Mouse (Mus musculus): ENCODE results near the gene Sox8.

DNA sequence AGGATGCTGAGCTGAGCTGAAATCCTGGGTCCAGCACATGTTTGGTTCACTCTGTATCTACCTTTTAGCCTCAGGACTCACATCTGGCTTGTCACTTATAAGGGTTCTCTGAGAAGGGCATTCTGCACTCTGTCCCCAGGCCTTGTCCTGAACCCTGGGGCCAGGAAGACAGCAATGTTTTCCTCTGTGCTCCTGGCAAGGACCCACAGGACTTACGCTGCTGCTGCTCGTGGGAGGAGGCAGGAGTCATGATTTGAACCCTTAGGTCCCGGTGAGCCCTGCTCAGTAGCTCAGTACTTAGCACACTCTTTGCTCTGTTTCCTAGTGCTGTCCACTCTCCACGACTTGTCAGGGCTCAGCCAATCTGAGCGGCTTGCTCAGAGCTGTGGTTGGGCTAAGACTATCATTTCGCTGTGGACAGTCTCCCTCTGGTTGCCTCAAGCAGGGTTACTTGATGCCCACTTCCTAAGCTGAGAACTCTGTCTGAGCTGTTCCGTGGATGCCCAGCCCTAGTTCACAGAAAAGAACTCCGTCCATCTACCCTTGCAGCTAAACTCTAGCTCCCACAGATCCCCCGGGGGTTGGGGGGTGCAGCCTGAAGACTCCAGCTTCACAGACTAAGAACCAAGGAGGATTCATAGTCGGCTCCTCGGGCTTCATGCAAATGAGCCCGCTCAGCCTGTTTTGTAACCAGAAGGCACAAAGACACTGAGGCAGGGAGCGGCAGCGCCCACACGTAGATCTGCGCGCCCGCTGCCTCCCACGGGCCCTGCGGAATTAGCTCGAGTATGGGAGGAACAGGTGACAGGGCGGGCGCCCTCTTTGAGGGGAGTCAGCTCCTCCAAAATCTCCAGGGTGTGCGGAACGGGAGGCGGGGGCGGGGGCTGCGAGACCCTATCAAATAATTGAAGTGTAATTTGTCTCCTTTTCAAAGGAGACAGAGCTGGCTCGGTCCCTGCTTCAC is 14.5 kb downstream of the Sox8 start:
- TF ChIP-seq POLR2A (IDR thresholded peaks at IDR 0.05; ENCODE audit: control insufficient read depth, extremely low read depth, insufficient read depth, low read length, poor library complexity) = no peak
- TF ChIP-seq CTCF (IDR thresholded peaks at IDR 0.05; ENCODE audit: borderline replicate concordance, control insufficient read depth, extremely low read depth, insufficient read depth, low read length, poor library complexity) = no peak
